Mouse (Mus musculus) liver, postnatal 0 days (tissue): ENCODE measurements at regions not wholly inside any gene's neighbourhood (a gene's known extent, or its start where the extent isn't known, plus 50 kb on each side); places are given as distances from the start of the nearest gene placed in this dataset.

Experiments
- ATAC-seq: fragments of 200-750 bp; cut with Nextera tagmentation; 2 replicates; pipeline ENCODE4 v1.8.0; 2017; ENCODE audit warnings: mild to moderate bottlenecking, moderate library complexity
- DNase-seq: peaks from one replicate; pipeline ENCODE4 v3.0.0-alpha.2; 2016
- H3K27ac ChIP-seq: fragments of 300-500 bp; sonication (generic); 2 replicates; pipeline ENCODE4 v1.5.1; 2014; ENCODE audit warnings: antibody characterized with exemption, moderate library complexity, mild to moderate bottlenecking, low read depth
- H3K27me3 ChIP-seq: fragments of 300-500 bp; sonication (generic); 2 replicates; pipeline ENCODE4 v1.6.1; 2014; ENCODE audit warnings: low read length, control low read depth, mixed read lengths; ENCODE audit not compliant: insufficient read depth
- H3K36me3 ChIP-seq: fragments of 300-500 bp; sonication (generic); replicated peaks from 2 replicates; pipeline ENCODE4 v1.6.1; 2014; ENCODE audit warnings: mild to moderate bottlenecking, control low read depth, low read length, moderate library complexity, mixed read lengths; ENCODE audit not compliant: insufficient read depth
- H3K4me1 ChIP-seq: fragments of 300-500 bp; sonication (generic); 2 replicates; pipeline ENCODE4 v1.6.1; 2014; ENCODE audit warnings: antibody characterized with exemption, mild to moderate bottlenecking, control low read depth; ENCODE audit not compliant: insufficient read depth
- H3K4me2 ChIP-seq: fragments of 300-500 bp; sonication (generic); 2 replicates; pipeline ENCODE4 v1.6.1; 2014; ENCODE audit warnings: low read depth, mild to moderate bottlenecking, low read length, moderate library complexity, mixed read lengths
- H3K4me3 ChIP-seq: fragments of 300-500 bp; sonication (generic); 2 replicates; pipeline ENCODE4 v1.5.1; 2014; ENCODE audit warnings: low read depth, low read length
- H3K9ac ChIP-seq: fragments of 300-500 bp; sonication (generic); replicated peaks from 2 replicates; pipeline ENCODE4 v1.6.1; 2014; ENCODE audit warnings: mild to moderate bottlenecking, moderate library complexity
- H3K9me3 ChIP-seq: fragments of 300-500 bp; sonication (generic); 2 replicates; pipeline ENCODE4 v1.6.1; 2016; ENCODE audit warnings: mild to moderate bottlenecking, control low read depth, low read length, mixed read lengths
- CTCF ChIP-seq: sonication (generic); IDR thresholded peaks from 2 replicates; pipeline ENCODE4 v1.5.1; 2016; ENCODE audit warnings: antibody characterized with exemption, low read depth
- EP300 ChIP-seq: IDR thresholded peaks from 2 replicates; pipeline ENCODE4 v1.6.1; 2016; ENCODE audit warnings: antibody characterized with exemption, low read depth, mild to moderate bottlenecking
- WGBS: fragments of 180-500 bp; shearing (Covaris S2); extraction: QIAGEN DNeasy Blood & Tissue Kit; methylation state at CpG from one replicate; pipeline ENCODE4 v1.1.7; 2014; ENCODE audit not compliant: insufficient replicate concordance; 5-methylcytosine and 5-hydroxymethylcytosine counted together

GRCm38 (mm10) chr1:166871258-166871657 is 130.0 kb upstream of the Fam78b start:
- Histone ChIP-seq H3K4me3 (no peak overlapping the region), H3K4me1 (no peaks in the 10 kb centered on the region), H3K4me2 (no peak overlapping the region), H3K27ac (no peak overlapping the region), H3K9me3 (no peaks in the 10 kb centered on the region), H3K27me3 (no peaks in the 10 kb centered on the region), H3K36me3 (no peaks in the 10 kb centered on the region), H3K9ac (no peak overlapping the region)
- ATAC-seq (no peak), DNase-seq (no peak)
- WGBS: 63% methylated on average over 4 of the region's 4 CpGs
- TF ChIP-seq CTCF (no peak), EP300 (no peak)

DNA sequence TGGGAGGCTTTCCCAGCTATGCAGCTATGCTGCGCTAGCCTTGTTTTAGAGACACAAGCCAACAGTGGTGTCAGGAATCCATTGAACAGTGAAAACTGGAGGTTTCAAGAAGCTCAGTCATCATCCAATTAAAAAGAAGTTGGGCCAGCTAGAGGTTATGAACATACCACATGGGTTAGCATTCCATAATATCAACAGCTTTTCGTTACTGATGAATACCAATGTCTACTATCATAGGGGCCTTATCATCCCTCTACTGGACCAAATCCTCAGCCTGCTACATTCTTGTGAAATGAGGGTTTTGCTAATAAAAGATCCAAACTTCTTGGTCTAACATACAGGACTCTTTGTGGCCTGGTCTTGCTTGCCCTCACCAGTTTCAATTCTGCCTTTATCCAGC is 124.8 kb upstream of the Fam78b start:
- WGBS: 75% methylated on average over 2 of the region's 2 CpGs
- TF ChIP-seq CTCF: no peak
- no peak for TF ChIP-seq EP300
- Histone ChIP-seq H3K36me3 (no peaks in the 10 kb centered on the region), H3K27ac (no peak overlapping the region), H3K4me1 (no peaks in the 10 kb centered on the region), H3K4me3 (no peak overlapping the region), H3K4me2 (no peak overlapping the region), H3K9ac (no peak overlapping the region), H3K27me3 (no peaks in the 10 kb centered on the region), H3K9me3 (no peaks in the 10 kb centered on the region)
- DNase-seq (no peak), ATAC-seq (no peak)

DNA sequence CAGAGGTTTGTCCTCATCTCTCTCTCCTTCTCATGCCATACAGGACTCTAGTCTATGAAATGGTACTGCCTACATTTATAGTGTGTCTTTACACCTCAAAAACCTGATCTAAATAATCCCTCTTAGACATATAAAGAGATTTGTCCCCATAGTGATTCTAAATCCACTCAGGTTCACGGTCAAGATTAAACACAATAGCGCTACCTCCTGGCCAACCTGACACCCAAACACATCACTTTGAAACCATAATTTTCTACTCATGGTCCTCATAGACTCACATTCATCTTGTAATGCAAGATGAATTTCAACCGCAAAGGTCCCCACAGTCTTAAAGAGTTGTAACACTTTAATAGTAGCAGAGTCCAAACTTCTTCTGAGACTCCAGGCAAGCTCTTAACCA is 118.0 kb upstream of the Fam78b start:
- TF ChIP-seq CTCF (0 out of 2 replicates have a peak, but pooled peaks have one; percentile 8), EP300 (no peak)
- ATAC-seq: no peak
- Histone ChIP-seq H3K9ac (no peak overlapping the region), H3K36me3 (no peaks in the 10 kb centered on the region), H3K4me1 (no peaks in the 10 kb centered on the region), H3K27me3 (no peaks in the 10 kb centered on the region), H3K27ac (no peak overlapping the region), H3K4me2 (no peak overlapping the region), H3K4me3 (no peak overlapping the region), H3K9me3 (no peaks in the 10 kb centered on the region)
- no peak for DNase-seq
- 76% methylated on average over 3 of the region's 3 CpGs for WGBS

DNA sequence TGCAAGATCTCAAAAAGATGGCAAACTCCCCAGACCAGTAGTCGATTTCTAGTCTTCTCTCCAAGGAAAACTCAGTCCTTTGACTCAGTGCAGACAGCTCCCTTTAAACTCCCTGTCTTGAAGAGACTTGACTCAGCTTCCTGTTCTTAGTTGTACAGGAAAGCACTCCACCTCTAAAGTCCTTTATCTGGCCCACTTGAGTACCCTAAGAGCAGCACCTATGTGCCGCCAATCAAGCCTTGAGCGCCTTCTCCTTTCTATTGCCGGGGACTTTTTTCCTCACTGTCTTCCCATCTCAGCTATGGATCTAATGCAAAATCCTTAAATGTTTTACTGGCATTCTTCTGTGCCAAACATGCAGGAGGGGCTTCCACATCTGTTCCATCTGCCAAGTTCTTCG is 105.3 kb upstream of the Fam78b start:
- 74% methylated on average over 5 of the region's 5 CpGs for WGBS
- H3K27ac ChIP-seq: no peak overlapping the region
- H3K27me3 ChIP-seq: no peaks in the 10 kb centered on the region
- no peak for TF ChIP-seq CTCF
- no peak for TF ChIP-seq EP300
- ATAC-seq: no peak
- no peak overlapping the region for H3K4me2 ChIP-seq
- H3K4me1 ChIP-seq: no peaks in the 10 kb centered on the region
- H3K9ac ChIP-seq: no peak overlapping the region
- H3K36me3 ChIP-seq: no peaks in the 10 kb centered on the region
- no peak for DNase-seq
- H3K9me3 ChIP-seq: no peaks in the 10 kb centered on the region
- no peak overlapping the region for H3K4me3 ChIP-seq

GRCm38 (mm10) chr1:166898741-166899140 is 102.5 kb upstream of the Fam78b start:
- Histone ChIP-seq H3K4me1 (no peaks in the 10 kb centered on the region), H3K4me2 (no peak overlapping the region), H3K27me3 (no peaks in the 10 kb centered on the region), H3K9me3 (no peaks in the 10 kb centered on the region), H3K27ac (no peak overlapping the region), H3K36me3 (no peaks in the 10 kb centered on the region), H3K4me3 (no peak overlapping the region), H3K9ac (no peak overlapping the region)
- DNase-seq (no peak), ATAC-seq (no peak)
- 70% methylated on average over 2 of the region's 2 CpGs for WGBS
- TF ChIP-seq CTCF (no peak), EP300 (no peak)

DNA sequence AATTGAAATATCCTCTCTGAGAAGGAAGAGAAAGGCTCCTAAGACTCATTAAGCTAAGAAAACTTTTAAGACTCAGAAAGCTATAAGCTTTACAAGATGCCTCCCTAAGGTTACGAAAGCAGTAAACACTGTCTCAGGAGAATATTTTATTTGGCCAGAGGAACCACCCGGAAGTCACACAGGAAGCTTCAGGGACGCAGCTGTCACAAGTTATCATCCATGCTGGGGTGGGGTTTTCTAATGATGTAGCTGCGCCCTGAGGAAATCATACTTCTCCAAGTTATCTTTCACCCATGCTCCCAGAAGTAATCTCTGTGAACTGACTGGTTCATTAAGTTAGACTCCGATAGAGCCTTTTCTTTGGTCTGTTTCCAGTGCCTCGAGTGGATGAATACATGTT is 102.0 kb upstream of the Fam78b start:
- no peak overlapping the region for H3K4me3 ChIP-seq
- no peak for DNase-seq
- H3K36me3 ChIP-seq: no peaks in the 10 kb centered on the region
- no peak for TF ChIP-seq CTCF
- TF ChIP-seq EP300: no peak
- no peaks in the 10 kb centered on the region for H3K4me1 ChIP-seq
- H3K27me3 ChIP-seq: no peaks in the 10 kb centered on the region
- no peak overlapping the region for H3K9ac ChIP-seq
- ATAC-seq: no peak
- WGBS: 44% methylated on average over 6 of the region's 6 CpGs
- H3K4me2 ChIP-seq: no peak overlapping the region
- H3K27ac ChIP-seq: no peak overlapping the region
- H3K9me3 ChIP-seq: no peaks in the 10 kb centered on the region

GRCm38 (mm10) chr1:166900028-166900427 is 101.2 kb upstream of the Fam78b start:
- ATAC-seq: no peak
- Histone ChIP-seq H3K36me3 (no peaks in the 10 kb centered on the region), H3K9me3 (no peaks in the 10 kb centered on the region), H3K9ac (no peak overlapping the region), H3K4me2 (no peak overlapping the region), H3K4me1 (no peaks in the 10 kb centered on the region), H3K27ac (no peak overlapping the region), H3K27me3 (no peaks in the 10 kb centered on the region), H3K4me3 (no peak overlapping the region)
- WGBS: 71% methylated on average over 4 of the region's 4 CpGs
- DNase-seq: no peak
- no peak for TF ChIP-seq CTCF
- no peak for TF ChIP-seq EP300
